Mouse (Mus musculus): ENCODE data around the gene Chil1.

The Chil1 gene

GRCm38 (mm10) chr1:134182025-134182424 is at the start of gene Chil1:
Gene Chil1, plus strand, starts transcription at chr1:134182176.
- no peak for ATAC-seq (ENCODE audit: insufficient number of reproducible peaks, low FRiP score, low TSS enrichment)

- no peak for ATAC-seq (ENCODE audit: insufficient number of reproducible peaks, low FRiP score, low TSS enrichment)
Observed at GRCm38 (mm10) chr1:134133316-134133715, 48.7 kb upstream of the Chil1 start.

GRCm38 (mm10) chr1:134136351-134136750 is 45.6 kb upstream of the Chil1 start:
- no peak for ATAC-seq (ENCODE audit: insufficient number of reproducible peaks, low FRiP score, low TSS enrichment)

GRCm38 (mm10) chr1:134138424-134138823 is 43.6 kb upstream of the Chil1 start:
- no peak for ATAC-seq (ENCODE audit: insufficient number of reproducible peaks, low FRiP score, low TSS enrichment)

GRCm38 (mm10) chr1:134142363-134142794 is 39.6 kb upstream of the Chil1 start:
- no peak for ATAC-seq (ENCODE audit: insufficient number of reproducible peaks, low FRiP score, low TSS enrichment)

GRCm38 (mm10) chr1:134146066-134146465 is 35.9 kb upstream of the Chil1 start:
- ATAC-seq (ENCODE audit: insufficient number of reproducible peaks, low FRiP score, low TSS enrichment), result no peak

- no peak for ATAC-seq (ENCODE audit: insufficient number of reproducible peaks, low FRiP score, low TSS enrichment)
Observed at GRCm38 (mm10) chr1:134150076-134150475, 31.9 kb upstream of the Chil1 start.

- no peak for ATAC-seq (ENCODE audit: insufficient number of reproducible peaks, low FRiP score, low TSS enrichment)
Observed at GRCm38 (mm10) chr1:134150745-134151144, 31.2 kb upstream of the Chil1 start.

GRCm38 (mm10) chr1:134151655-134152412 is 30.1 kb upstream of the Chil1 start:
- ATAC-seq (ENCODE audit: insufficient number of reproducible peaks, low FRiP score, low TSS enrichment), result peak; percentile 66

- ATAC-seq (ENCODE audit: insufficient number of reproducible peaks, low FRiP score, low TSS enrichment), result no peak
Observed at GRCm38 (mm10) chr1:134152626-134153590, 29.1 kb upstream of the Chil1 start.

GRCm38 (mm10) chr1:134154121-134154520 is 27.9 kb upstream of the Chil1 start:
- no peak for ATAC-seq (ENCODE audit: insufficient number of reproducible peaks, low FRiP score, low TSS enrichment)

- no peak for ATAC-seq (ENCODE audit: insufficient number of reproducible peaks, low FRiP score, low TSS enrichment)
Observed at GRCm38 (mm10) chr1:134154655-134155054, 27.3 kb upstream of the Chil1 start.

- ATAC-seq (ENCODE audit: insufficient number of reproducible peaks, low FRiP score, low TSS enrichment), result no peak
Observed at GRCm38 (mm10) chr1:134160404-134160803, 21.6 kb upstream of the Chil1 start.

GRCm38 (mm10) chr1:134161399-134161798 is 20.6 kb upstream of the Chil1 start:
- ATAC-seq (ENCODE audit: insufficient number of reproducible peaks, low FRiP score, low TSS enrichment), result no peak

GRCm38 (mm10) chr1:134162510-134163225 is 19.3 kb upstream of the Chil1 start:
- ATAC-seq (ENCODE audit: insufficient number of reproducible peaks, low FRiP score, low TSS enrichment), result no peak

- ATAC-seq (ENCODE audit: insufficient number of reproducible peaks, low FRiP score, low TSS enrichment), result no peak
Observed at GRCm38 (mm10) chr1:134163476-134163875, 18.5 kb upstream of the Chil1 start.

- no peak for ATAC-seq (ENCODE audit: insufficient number of reproducible peaks, low FRiP score, low TSS enrichment)
Observed at GRCm38 (mm10) chr1:134164454-134164853, 17.5 kb upstream of the Chil1 start.

- ATAC-seq (ENCODE audit: insufficient number of reproducible peaks, low FRiP score, low TSS enrichment), result no peak
Observed at GRCm38 (mm10) chr1:134166547-134166946, 15.4 kb upstream of the Chil1 start.

- ATAC-seq (ENCODE audit: insufficient number of reproducible peaks, low FRiP score, low TSS enrichment), result peak; percentile 72; the same call in 1 of the 2 replicates
Observed at GRCm38 (mm10) chr1:134167416-134168305, 14.3 kb upstream of the Chil1 start.

- ATAC-seq (ENCODE audit: insufficient number of reproducible peaks, low FRiP score, low TSS enrichment), result no peak
Observed at GRCm38 (mm10) chr1:134168567-134168966, 13.4 kb upstream of the Chil1 start.

All from cerebellum, adult (tissue).